18 mouse cellular contexts compared by ENCODE assay signal in genomic region chr6:125213129-125213528, GRCm38 (mm10).
"Had no signal": no experiment of that assay in that cellular context is flagged by ENCODE, and none has a peak within 500 bp of the region (broad histone marks: within the 10 kb centered on the region; RNA-seq: fewer than 3 reads in every experiment).

No protein-coding gene starts in this region.

- H3K9me3 ChIP-seq: midbrain, embryonic 10.5 days; midbrain, embryonic 12.5 days; neural tube, embryonic 13.5 days; neural tube, embryonic 15.5 days had no signal

- ATAC-seq: midbrain, embryonic 16.5 days had no signal

- H3K4me2 ChIP-seq: lung, embryonic 14.5 days; midbrain, embryonic 12.5 days; neural tube, embryonic 13.5 days; neural tube, embryonic 15.5 days had no signal

- DNase-seq: lung, embryonic 14.5 days; lung, postnatal 10 days; lung, postnatal 4 days; midbrain, embryonic 14.5 days; retina, postnatal 1 day; right cerebral cortex, adult 18-20 months; right cerebral cortex, postnatal 25 days; right cerebral cortex, postnatal 4 days; spleen, adult 18-20 months; thymus, adult 18-20 months; thymus, postnatal 14 days; thymus, postnatal 36 days had no signal

- H3K36me3 ChIP-seq: midbrain, embryonic 10.5 days; midbrain, embryonic 12.5 days; neural tube, embryonic 13.5 days; neural tube, embryonic 15.5 days had no signal

- H3K27ac ChIP-seq: midbrain, embryonic 10.5 days; midbrain, embryonic 12.5 days; neural tube, embryonic 13.5 days; neural tube, embryonic 15.5 days had no signal

- H3K4me3 ChIP-seq: midbrain, embryonic 10.5 days; midbrain, embryonic 12.5 days; myocyte; neural tube, embryonic 13.5 days; neural tube, embryonic 15.5 days had no signal

- H3K9ac ChIP-seq: lung, embryonic 14.5 days; midbrain, embryonic 12.5 days; neural tube, embryonic 13.5 days; neural tube, embryonic 15.5 days had no signal
